Mouse (Mus musculus) right cerebral cortex, postnatal 14 days (tissue): ENCODE data around the gene Pip4k2c.
"Not testable (repeated sequence)": the region's sequence is repeated elsewhere in the genome, so short reads cannot be mapped to it uniquely, and the experiment has no call there.

Experiments used
- DNase-seq: peaks from one replicate; pipeline ENCODE4 v3.0.0; 2022

Gene Pip4k2c

DNA sequence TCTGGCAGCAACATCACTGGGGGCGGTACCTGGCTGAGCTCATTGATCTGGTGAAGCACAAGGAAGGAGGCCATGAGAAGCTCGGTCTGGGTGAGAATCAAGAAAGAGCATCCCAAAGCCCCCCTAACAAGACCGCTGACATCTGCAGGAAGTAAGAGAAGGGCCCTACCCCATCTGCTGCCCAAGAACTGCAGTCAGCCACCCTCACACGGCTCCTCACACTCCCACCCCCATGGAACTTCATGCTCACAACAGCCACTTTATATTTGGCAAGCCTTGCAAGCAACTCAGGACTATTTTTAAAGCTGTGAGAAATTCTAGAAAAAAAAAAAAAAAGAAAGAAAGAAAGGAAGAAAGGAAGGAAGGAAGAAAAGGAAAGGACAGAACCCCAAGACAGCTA, 2.5 kb downstream of the Pip4k2c start:
- no peak for DNase-seq

DNA sequence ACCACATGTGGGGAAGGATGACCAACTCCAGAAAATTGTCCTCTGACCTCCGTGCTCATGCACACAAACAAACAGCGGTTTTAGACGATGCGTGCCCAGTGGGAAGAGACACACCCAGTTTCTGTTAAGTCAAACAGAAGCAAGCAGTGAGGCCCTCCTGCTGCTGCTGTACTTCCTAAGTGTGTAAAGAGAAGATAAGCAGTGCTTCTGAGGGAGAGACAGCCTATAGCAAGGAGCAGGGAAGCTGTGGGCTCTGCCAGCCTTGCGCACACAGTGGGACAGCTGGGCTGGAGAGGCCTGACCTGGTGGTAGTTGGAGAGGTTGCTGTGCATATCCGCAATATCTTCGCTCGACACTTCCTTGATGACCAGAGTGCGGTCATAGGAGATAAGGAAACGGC, 6.0 kb downstream of the Pip4k2c start:
- no peak for DNase-seq

DNA sequence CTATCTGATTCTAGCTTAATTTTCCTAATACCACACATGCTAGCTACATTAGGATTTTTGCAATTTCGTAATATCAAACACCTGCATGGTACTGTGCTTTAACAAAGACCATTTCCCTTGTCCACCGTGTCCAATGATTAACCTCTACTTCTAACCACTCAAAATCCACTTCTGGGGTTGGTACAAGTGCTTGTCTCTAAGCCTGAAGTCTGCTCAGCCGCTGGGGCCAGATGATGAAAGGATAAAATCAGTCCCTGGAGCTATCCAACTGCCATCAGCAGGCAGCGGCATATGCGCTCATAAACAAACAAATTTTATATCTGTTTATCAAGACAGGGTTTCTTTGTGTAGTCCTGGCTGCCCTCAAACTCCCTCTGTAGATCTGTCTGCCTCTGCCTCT, 6.8 kb downstream of the Pip4k2c start:
- no peak for DNase-seq

DNA sequence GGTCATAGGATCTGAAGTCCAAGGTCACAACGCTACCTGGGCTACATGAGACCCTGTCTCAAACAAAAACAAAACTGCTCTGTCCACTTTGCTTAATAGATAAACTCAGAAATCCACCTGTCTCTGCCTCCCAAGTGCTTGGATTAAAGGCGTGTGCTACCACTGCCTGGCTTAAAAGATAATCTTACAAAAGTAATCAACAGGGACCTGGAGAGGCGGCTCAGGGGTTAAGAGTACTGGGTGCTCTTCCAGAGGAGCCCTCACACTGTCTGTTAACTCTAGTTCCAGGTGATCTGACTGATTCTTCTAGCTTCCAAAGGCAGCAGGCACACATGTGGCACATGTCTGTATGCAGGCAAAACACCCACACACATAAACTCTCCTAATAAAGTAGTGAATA, 8.3 kb downstream of the Pip4k2c start:
- DNase-seq = no peak

DNA sequence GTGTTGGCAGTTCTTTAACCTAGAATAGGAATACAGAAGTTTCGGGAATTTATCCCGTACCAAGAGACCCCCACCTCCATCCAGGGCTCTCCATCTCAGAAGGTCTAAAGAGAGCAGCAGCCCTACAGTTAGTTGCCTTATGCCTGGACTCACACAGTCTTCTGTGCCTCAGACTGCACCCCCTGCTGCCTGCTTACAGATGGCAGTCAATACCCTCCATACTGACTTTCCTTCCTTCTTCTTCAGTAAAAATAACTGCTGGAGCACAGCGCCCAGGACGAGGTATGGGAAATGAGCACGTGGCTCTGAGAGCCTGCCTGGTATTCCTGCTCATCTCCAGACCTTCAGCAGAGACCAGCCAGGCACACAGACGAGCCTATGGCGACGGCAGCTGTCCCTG, 11.1 kb downstream of the Pip4k2c start:
- DNase-seq = no peak

- no peak for DNase-seq
These were observed 11.9 kb downstream of the Pip4k2c start for GRCm38 (mm10) chr10:127199474-127199873.

- no peak for DNase-seq
These were observed 12.3 kb downstream of the Pip4k2c start for GRCm38 (mm10) chr10:127199068-127199467.

GRCm38 (mm10) chr10:127198492-127198891, 12.9 kb downstream of the Pip4k2c start:
- no peak for DNase-seq

DNA sequence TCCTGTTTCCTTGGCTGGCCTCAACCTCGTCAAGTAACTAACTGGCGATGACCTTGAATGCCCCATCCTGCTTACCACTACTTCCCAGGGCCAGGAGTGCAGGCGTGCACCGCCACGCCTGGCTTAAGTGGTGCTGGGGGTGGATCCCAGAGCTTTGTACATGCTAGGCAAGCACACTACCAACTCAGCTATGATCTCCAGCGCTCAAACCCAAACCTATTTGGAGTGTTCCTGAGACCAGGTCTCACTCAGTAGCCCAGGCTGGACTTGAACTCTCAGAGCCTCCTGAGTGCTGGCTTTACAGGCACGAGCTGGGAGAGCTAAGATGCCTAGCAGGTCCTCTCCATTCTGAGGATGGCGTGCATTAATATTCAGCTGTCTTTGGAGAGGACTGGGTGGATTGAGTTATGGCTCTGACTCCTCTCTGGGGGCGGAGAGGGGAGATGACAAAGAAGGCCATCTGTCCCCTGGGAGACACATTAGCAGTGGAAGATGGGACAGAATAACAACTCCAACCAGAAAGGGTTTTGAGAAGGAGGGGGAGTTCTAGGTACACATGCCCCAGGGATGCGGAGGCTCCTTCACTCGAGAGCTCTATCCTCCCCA, 13.8 kb downstream of the Pip4k2c start:
- no peak for DNase-seq

DNA sequence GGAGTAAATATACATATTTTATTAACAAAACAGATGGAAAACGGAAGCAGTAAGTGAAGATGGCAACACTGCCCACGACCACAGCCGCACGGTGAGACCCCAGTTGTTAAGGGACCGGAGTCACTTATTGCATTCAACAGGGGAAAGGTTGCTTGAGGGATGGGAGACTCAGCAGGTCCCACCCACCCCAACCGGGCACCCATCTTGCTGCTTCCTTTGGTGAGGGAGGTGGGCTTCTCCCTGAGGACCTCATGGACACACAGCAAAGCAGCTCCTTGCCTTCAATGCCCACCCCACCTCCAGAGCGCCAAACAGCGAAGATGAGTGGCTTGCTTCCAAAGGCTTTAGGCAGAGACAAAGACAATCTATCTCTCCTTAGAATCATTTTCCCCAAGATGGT, 14.3 kb downstream of the Pip4k2c start:
- no peak for DNase-seq

- no peak for DNase-seq
These were observed 15.0 kb downstream of the Pip4k2c start for GRCm38 (mm10) chr10:127196392-127196791.

- peak; percentile 58 for DNase-seq
These were observed 15.9 kb downstream of the Pip4k2c start, which contains the start of gene Dtx3 for GRCm38 (mm10) chr10:127195328-127196129. Gene Dtx3, minus strand, starts transcription at chr10:127195728.

- DNase-seq = no peak
These were observed 16.7 kb downstream of the Pip4k2c start for GRCm38 (mm10) chr10:127194428-127195327.

- DNase-seq = no peak
These were observed 18.4 kb downstream of the Pip4k2c start for GRCm38 (mm10) chr10:127193011-127193410.

GRCm38 (mm10) chr10:127192057-127192328, 19.4 kb downstream of the Pip4k2c start:
- DNase-seq = not testable (repeated sequence)

DNA sequence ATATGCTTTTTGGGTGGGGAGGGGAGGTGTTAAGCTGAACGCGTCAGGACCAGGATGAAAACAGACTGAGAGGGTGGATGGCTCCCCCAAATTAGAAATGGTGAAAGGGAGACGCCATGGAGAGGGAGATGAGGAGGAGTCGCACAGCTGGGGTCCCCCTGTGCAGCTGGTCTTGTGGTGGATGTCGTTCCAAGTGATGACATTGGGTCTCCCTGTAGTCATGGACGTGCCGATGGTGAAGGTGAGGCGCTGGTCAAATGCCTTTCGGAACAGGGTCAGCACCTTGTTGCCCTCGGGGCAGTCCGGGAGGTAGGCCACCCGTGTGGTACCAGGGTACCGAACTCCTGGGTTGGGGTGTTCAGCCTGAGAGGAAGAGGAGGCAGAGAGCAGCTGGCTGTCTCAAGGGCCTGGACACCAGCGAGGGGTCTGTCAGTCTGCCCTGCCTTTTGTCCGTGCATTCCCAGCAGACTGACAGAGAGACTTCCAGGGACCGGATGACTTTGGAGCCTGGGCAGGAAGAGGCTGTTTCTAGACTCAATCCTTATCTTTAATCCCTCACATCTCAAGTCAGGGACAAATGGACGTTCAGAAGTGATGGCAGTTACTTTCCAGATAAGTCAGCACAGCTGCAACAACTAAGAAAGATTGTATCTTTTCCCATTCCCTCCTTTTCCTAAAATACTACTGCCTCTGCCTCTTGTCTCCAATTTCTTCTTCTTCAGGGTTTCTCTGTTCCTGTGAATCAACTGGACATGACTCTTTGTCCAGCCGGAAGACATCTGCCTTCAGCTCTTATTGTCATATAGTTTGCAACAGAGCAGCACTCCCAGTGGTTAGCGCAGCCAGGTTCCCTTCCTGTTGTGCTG, 20.0 kb downstream of the Pip4k2c start:
- no peak for DNase-seq

GRCm38 (mm10) chr10:127190398-127191190, 20.8 kb downstream of the Pip4k2c start:
- DNase-seq = no peak

DNA sequence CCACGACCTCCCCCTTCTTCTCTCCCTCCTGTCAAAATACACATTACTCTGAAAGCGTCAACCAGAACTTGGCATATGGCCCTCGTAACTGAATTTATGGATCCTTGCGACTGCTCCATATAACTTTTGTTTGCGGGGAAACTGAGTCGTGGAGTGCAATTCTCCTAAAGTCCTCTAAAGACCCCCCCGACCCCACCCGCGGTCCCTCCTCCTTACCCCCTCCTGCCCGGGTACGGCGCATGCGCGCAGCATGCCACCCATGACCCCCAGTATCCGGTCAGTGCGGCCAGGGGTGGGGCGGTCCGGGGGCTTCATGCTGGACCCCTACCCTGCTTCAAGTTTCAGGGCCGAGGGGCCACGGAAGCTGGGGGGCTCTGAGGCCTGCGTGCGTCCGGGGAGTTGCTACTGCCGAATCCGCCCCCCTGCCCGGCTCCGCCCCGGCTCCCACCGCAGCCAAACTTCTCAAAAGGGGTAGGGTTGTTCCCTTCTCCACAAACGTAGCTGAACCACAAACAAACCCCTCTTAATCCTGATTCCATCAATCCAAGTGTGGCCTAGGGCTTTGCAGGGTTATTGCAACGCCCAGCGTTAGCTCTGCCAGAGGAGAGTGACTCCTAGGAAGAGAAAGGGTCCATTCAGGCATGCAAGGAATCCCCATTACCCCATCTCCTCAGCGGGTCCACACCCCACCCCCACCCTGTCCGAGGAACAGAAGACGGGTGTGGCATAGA, 21.6 kb downstream of the Pip4k2c start, which contains the start of gene Arhgef25:
TSS of gene Arhgef25 (minus strand) at position 433 of the 731 bp plus-strand sequence.
- DNase-seq = no peak

- no peak for DNase-seq
These were observed 22.2 kb downstream of the Pip4k2c start for GRCm38 (mm10) chr10:127189116-127189650.

DNA sequence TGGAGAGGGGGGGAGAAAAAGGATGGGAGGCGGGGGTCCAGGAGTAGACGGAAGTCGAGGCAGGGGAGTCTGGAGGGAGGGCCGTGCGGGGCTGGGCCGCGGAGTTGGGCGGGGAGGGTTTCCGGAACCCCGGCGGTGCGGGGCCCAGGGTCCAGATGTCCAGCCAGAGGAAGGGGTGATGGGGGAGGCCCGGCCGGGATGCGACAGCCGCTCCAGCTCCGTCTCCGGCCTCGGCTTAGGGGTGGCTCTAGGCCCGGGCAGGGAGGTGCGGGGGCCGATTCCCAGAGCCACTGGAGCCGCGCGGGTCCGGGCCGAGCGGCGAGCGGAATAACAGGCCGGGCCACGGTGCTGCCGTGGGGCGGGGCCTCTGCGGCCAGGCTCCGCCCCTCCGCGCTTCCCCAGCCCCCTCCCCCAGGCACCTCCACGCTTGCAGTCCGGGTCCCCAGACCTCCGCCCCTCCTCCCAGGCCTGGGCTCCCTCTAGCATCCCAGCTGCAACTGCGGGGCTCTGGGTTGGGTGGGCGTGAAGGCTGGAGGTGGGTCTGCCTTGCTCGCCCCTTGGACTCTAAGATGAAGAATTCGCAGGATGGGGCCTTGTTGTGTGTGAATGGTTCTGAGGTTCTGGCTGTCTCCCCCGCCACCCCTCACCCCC, 22.8 kb downstream of the Pip4k2c start:
- DNase-seq = peak; percentile 55
